Mouse (Mus musculus) brain, embryonic 18.5 days (tissue): ENCODE data around the gene Banp.
A peak's percentile ranks its signal among the peaks of the same experiment; 100 is the strongest.

Source experiments
- DNase-seq: peaks from one replicate; pipeline ENCODE4 v3.0.0-alpha.2; 2012; ENCODE audit warnings: low read depth, low spot score

The Banp gene

GRCm38 (mm10) chr8:121926266-121926665, 23.3 kb upstream of the Banp start:
- DNase-seq = no peak

GRCm38 (mm10) chr8:121927316-121927715, 22.2 kb upstream of the Banp start:
- no peak for DNase-seq

- DNase-seq = no peak
Observed at GRCm38 (mm10) chr8:121930047-121930446, 19.5 kb upstream of the Banp start.

GRCm38 (mm10) chr8:121931571-121931970, 18.0 kb upstream of the Banp start:
- no peak for DNase-seq

- DNase-seq = no peak
Observed at GRCm38 (mm10) chr8:121932026-121932667, 17.4 kb upstream of the Banp start.

GRCm38 (mm10) chr8:121932668-121933520, 16.7 kb upstream of the Banp start:
- DNase-seq = no peak

GRCm38 (mm10) chr8:121934506-121934905, 15.0 kb upstream of the Banp start:
- DNase-seq = no peak

- DNase-seq = no peak
Observed at GRCm38 (mm10) chr8:121934923-121935322, 14.6 kb upstream of the Banp start.

- peak; percentile 74 for DNase-seq
Observed at GRCm38 (mm10) chr8:121935341-121936294, 13.9 kb upstream of the Banp start.

- no peak for DNase-seq
Observed at GRCm38 (mm10) chr8:121936391-121936790, 13.2 kb upstream of the Banp start.

- DNase-seq = no peak
Observed at GRCm38 (mm10) chr8:121938732-121939131, 10.8 kb upstream of the Banp start.

- DNase-seq = no peak
Observed at GRCm38 (mm10) chr8:121943057-121943540, 6.5 kb upstream of the Banp start.

GRCm38 (mm10) chr8:121943716-121944115, 5.8 kb upstream of the Banp start:
- no peak for DNase-seq

- DNase-seq = no peak
Observed at GRCm38 (mm10) chr8:121944831-121945230, 4.7 kb upstream of the Banp start, which contains the start of gene Car5a. Gene Car5a (minus strand): TSS chr8:121944904.

- no peak for DNase-seq
Observed at GRCm38 (mm10) chr8:121946351-121946750, 3.2 kb upstream of the Banp start.

- DNase-seq = no peak
Observed at GRCm38 (mm10) chr8:121947047-121947752, 2.4 kb upstream of the Banp start.

GRCm38 (mm10) chr8:121947753-121948141, 1.8 kb upstream of the Banp start:
- DNase-seq = peak; percentile 73

- DNase-seq = no peak
Observed at GRCm38 (mm10) chr8:121948321-121949145, 1.0 kb upstream of the Banp start.

GRCm38 (mm10) chr8:121949941-121950748, 595 bp downstream of the Banp start:
- DNase-seq = peak; percentile 98
